Mouse (Mus musculus): ENCODE measurements around the gene Fahd1.

DNA sequence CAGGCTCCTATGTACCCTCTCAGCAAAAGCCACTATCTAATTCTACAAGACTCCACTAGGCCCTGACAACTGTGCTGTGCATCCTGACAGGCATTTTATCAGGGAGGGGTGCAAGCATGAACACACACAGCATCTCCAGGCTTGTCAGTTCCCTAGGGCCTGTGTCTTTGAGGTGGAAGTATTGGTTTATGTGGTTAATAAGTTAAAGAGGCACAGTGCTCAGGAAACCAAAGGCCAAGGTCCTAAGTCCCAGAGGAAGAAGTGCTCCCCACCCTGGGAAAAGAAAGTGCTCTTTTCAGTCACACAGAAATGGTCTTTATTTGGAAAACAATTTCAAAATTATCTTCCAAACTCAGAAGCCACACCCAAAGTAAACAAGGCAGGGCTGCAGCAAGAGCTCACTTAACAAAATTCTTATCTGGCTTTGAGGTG lies 1.5 kb downstream of the Fahd1 start:
- TF ChIP-seq POLR2A (IDR thresholded peaks at IDR 0.05; ENCODE audit: low read depth, low read length) (no peak), CTCF (IDR thresholded peaks at IDR 0.05; ENCODE audit: extremely low read depth, insufficient read length, insufficient replicate concordance, low read depth, low read length) (no peak)

Measured in small intestine, adult 2 months (tissue).